Mouse (Mus musculus): ENCODE results near the gene Eif4g1. TPM values are rescaled to one million over a fixed set of nuclear protein-coding genes. Genes with fewer than 3 reads are reported as not detected.

Eif4g1 gene
- polyA plus RNA-seq, 1 experiment from 2014 or later: 204 TPM

- no peaks in the 10 kb centered on the region for H3K27me3 ChIP-seq
- H3K36me3 ChIP-seq: no peaks in the 10 kb centered on the region
- H3K9ac ChIP-seq (replicated peaks): no peak overlapping the region
- H3K9me3 ChIP-seq: no peaks in the 10 kb centered on the region
- no peak for ATAC-seq (ENCODE audit: insufficient number of reproducible peaks, insufficient read depth, low FRiP score, low TSS enrichment, low read depth)
- no peak overlapping the region for H3K27ac ChIP-seq
- WGBS: 79% methylated on average over 8 of the region's 8 CpGs
- H3K4me1 ChIP-seq (replicated peaks): no peaks in the 10 kb centered on the region
- H3K4me3 ChIP-seq (replicated peaks): no peak overlapping the region
- H3K4me2 ChIP-seq: no peak overlapping the region
Observed at GRCm38 (mm10) chr16:20637410-20637809, 30.7 kb upstream of the Eif4g1 start.

GRCm38 (mm10) chr16:20638367-20638766 lies 29.7 kb upstream of the Eif4g1 start:
- H3K4me3 ChIP-seq (replicated peaks): no peak overlapping the region
- H3K4me1 ChIP-seq (replicated peaks): no peaks in the 10 kb centered on the region
- no peaks in the 10 kb centered on the region for H3K9me3 ChIP-seq
- H3K27ac ChIP-seq: no peak overlapping the region
- ATAC-seq (ENCODE audit: insufficient number of reproducible peaks, insufficient read depth, low FRiP score, low TSS enrichment, low read depth): no peak
- WGBS: 80% methylated on average over 8 of the region's 8 CpGs
- H3K4me2 ChIP-seq: no peak overlapping the region
- H3K9ac ChIP-seq (replicated peaks): no peak overlapping the region; the same call in 1 of the 2 replicates
- H3K36me3 ChIP-seq: no peaks in the 10 kb centered on the region
- no peaks in the 10 kb centered on the region for H3K27me3 ChIP-seq

- no peak overlapping the region for H3K4me2 ChIP-seq
- H3K4me1 ChIP-seq (replicated peaks): no peaks in the 10 kb centered on the region
- whole genome bisulfite sequencing: 4% methylated on average over 8 of the region's 8 CpGs
- ATAC-seq (ENCODE audit: insufficient number of reproducible peaks, insufficient read depth, low FRiP score, low TSS enrichment, low read depth): 0 out of 2 replicates have a peak, but pooled peaks have one; percentile 31
- no peak overlapping the region for H3K4me3 ChIP-seq (replicated peaks)
- H3K36me3 ChIP-seq: no peaks in the 10 kb centered on the region
- no peak overlapping the region for H3K27ac ChIP-seq
- no peaks in the 10 kb centered on the region for H3K9me3 ChIP-seq
- no peaks in the 10 kb centered on the region for H3K27me3 ChIP-seq
- no peak overlapping the region for H3K9ac ChIP-seq (replicated peaks)
Observed at GRCm38 (mm10) chr16:20642161-20642560, 26.0 kb upstream of the Eif4g1 start.

GRCm38 (mm10) chr16:20643911-20644310 lies 24.2 kb upstream of the Eif4g1 start:
- Histone ChIP-seq H3K36me3 (no peaks in the 10 kb centered on the region), H3K27me3 (no peaks in the 10 kb centered on the region), H3K4me2 (no peak overlapping the region), H3K4me1 (replicated peaks) (no peaks in the 10 kb centered on the region), H3K9me3 (no peaks in the 10 kb centered on the region), H3K4me3 (replicated peaks) (no peak overlapping the region), H3K27ac (no peak overlapping the region), H3K9ac (replicated peaks) (no peak overlapping the region)
- ATAC-seq (ENCODE audit: insufficient number of reproducible peaks, insufficient read depth, low FRiP score, low TSS enrichment, low read depth): no peak
- 86% methylated on average over 7 of the region's 7 CpGs for WGBS

GRCm38 (mm10) chr16:20651076-20651946 lies 16.8 kb upstream of the Eif4g1 start, which contains the start of gene Psmd2:
Gene Psmd2, plus strand, starts transcription at chr16:20651652.
- H3K4me3 ChIP-seq (replicated peaks): peak within 1 kb of the TSS; percentile 86
- ATAC-seq (ENCODE audit: insufficient number of reproducible peaks, insufficient read depth, low FRiP score, low TSS enrichment, low read depth): peak; percentile 93

GRCm38 (mm10) chr16:20651947-20652310 lies 16.2 kb upstream of the Eif4g1 start:
- 13% methylated on average over 12 of the region's 12 CpGs for WGBS
- Histone ChIP-seq H3K27me3 (no peaks in the 10 kb centered on the region), H3K27ac (no peak overlapping the region), H3K9ac (replicated peaks) (peak overlapping the region; percentile 86), H3K4me2 (peak overlapping the region; percentile 90), H3K36me3 (peaks cover 33% of the 10 kb centered on the region), H3K4me3 (replicated peaks) (peak overlapping the region; percentile 86), H3K9me3 (no peaks in the 10 kb centered on the region), H3K4me1 (replicated peaks) (peaks cover 13% of the 10 kb centered on the region)
- ATAC-seq (ENCODE audit: insufficient number of reproducible peaks, insufficient read depth, low FRiP score, low TSS enrichment, low read depth): no peak

More at GRCm38 (mm10) chr16:20651076-20651946, 16.8 kb upstream of the Eif4g1 start, which contains the start of gene Psmd2:
- H3K4me1 ChIP-seq (replicated peaks): peaks cover 13% of the 10 kb centered on the region
- WGBS: 2% methylated on average over 46 of the region's 46 CpGs
- peak within 1 kb of the TSS; percentile 70 for H3K27ac ChIP-seq
- H3K36me3 ChIP-seq: peaks cover 27% of the 10 kb centered on the region
- H3K4me2 ChIP-seq: peak within 1 kb of the TSS; percentile 90
- no peaks in the 10 kb centered on the region for H3K9me3 ChIP-seq
- peak within 1 kb of the TSS; percentile 86 for H3K9ac ChIP-seq (replicated peaks)
- H3K27me3 ChIP-seq: no peaks in the 10 kb centered on the region

- H3K27ac ChIP-seq: no peak overlapping the region
- H3K4me3 ChIP-seq (replicated peaks): no peak overlapping the region
- 50% methylated on average over 2 of the region's 2 CpGs for WGBS
- H3K9ac ChIP-seq (replicated peaks): no peak overlapping the region
- no peak for ATAC-seq (ENCODE audit: insufficient number of reproducible peaks, insufficient read depth, low FRiP score, low TSS enrichment, low read depth)
- no peaks in the 10 kb centered on the region for H3K27me3 ChIP-seq
- 0 out of 2 replicates have a peak overlapping the region, but pooled peaks have one; percentile 90 for H3K4me2 ChIP-seq
- H3K4me1 ChIP-seq (replicated peaks): peaks cover 13% of the 10 kb centered on the region
- no peaks in the 10 kb centered on the region for H3K9me3 ChIP-seq
- H3K36me3 ChIP-seq: peaks cover 47% of the 10 kb centered on the region
Observed at GRCm38 (mm10) chr16:20653315-20653714, 14.8 kb upstream of the Eif4g1 start.

GRCm38 (mm10) chr16:20657661-20658060 lies 10.5 kb upstream of the Eif4g1 start:
- WGBS: 93% methylated on average over 4 of the region's 4 CpGs
- Histone ChIP-seq H3K9ac (replicated peaks) (no peak overlapping the region), H3K36me3 (peaks cover 91% of the 10 kb centered on the region), H3K27ac (no peak overlapping the region), H3K4me3 (replicated peaks) (no peak overlapping the region), H3K27me3 (no peaks in the 10 kb centered on the region), H3K4me1 (replicated peaks) (peaks cover 5% of the 10 kb centered on the region), H3K9me3 (no peaks in the 10 kb centered on the region), H3K4me2 (no peak overlapping the region)
- no peak for ATAC-seq (ENCODE audit: insufficient number of reproducible peaks, insufficient read depth, low FRiP score, low TSS enrichment, low read depth)

- no peak overlapping the region for H3K4me3 ChIP-seq (replicated peaks)
- no peaks in the 10 kb centered on the region for H3K9me3 ChIP-seq
- ATAC-seq (ENCODE audit: insufficient number of reproducible peaks, insufficient read depth, low FRiP score, low TSS enrichment, low read depth): no peak
- no peak overlapping the region for H3K9ac ChIP-seq (replicated peaks)
- 87% methylated on average over 3 of the region's 3 CpGs for WGBS
- peaks cover 19% of the 10 kb centered on the region for H3K4me1 ChIP-seq (replicated peaks)
- H3K4me2 ChIP-seq: no peak overlapping the region
- H3K27me3 ChIP-seq: no peaks in the 10 kb centered on the region
- peaks cover 20% of the 10 kb centered on the region for H3K36me3 ChIP-seq
- H3K27ac ChIP-seq: no peak overlapping the region
Observed at GRCm38 (mm10) chr16:20670291-20670690, 2.2 kb downstream of the Eif4g1 start.

GRCm38 (mm10) chr16:20671886-20672285 lies 3.8 kb downstream of the Eif4g1 start:
- ATAC-seq (ENCODE audit: insufficient number of reproducible peaks, insufficient read depth, low FRiP score, low TSS enrichment, low read depth): no peak
- Histone ChIP-seq H3K27me3 (no peaks in the 10 kb centered on the region), H3K4me2 (peak overlapping the region; percentile 58), H3K36me3 (peaks cover 30% of the 10 kb centered on the region), H3K9ac (replicated peaks) (no peak overlapping the region), H3K4me3 (replicated peaks) (peak overlapping the region; percentile 99), H3K9me3 (no peaks in the 10 kb centered on the region), H3K27ac (peak overlapping the region; percentile 47; the same call in 1 of the 2 replicates), H3K4me1 (replicated peaks) (peaks cover 19% of the 10 kb centered on the region)
- 22% methylated on average over 6 of the region's 6 CpGs for WGBS

- Histone ChIP-seq H3K27ac (peak overlapping the region; percentile 95), H3K4me1 (replicated peaks) (peaks cover 19% of the 10 kb centered on the region), H3K27me3 (no peaks in the 10 kb centered on the region), H3K4me3 (replicated peaks) (peak overlapping the region; percentile 99), H3K4me2 (peak overlapping the region; percentile 99), H3K9me3 (no peaks in the 10 kb centered on the region), H3K9ac (replicated peaks) (peak overlapping the region; percentile 96), H3K36me3 (peaks cover 36% of the 10 kb centered on the region)
- under 1% methylated on average over 29 of the region's 38 CpGs for WGBS
- peak; percentile 95 for ATAC-seq (ENCODE audit: insufficient number of reproducible peaks, insufficient read depth, low FRiP score, low TSS enrichment, low read depth)
Observed at GRCm38 (mm10) chr16:20672500-20672902, 4.4 kb downstream of the Eif4g1 start.
